Mouse (Mus musculus) right cerebral cortex, postnatal 36 days (tissue): ENCODE measurements around the gene Tbc1d17.

Experiments used
- DNase-seq, 2 experiments: peaks; one replicate each; pipeline ENCODE4 v3.0.0; 2022; ENCODE audit warnings: low spot score in 2 of 2, mixed read lengths in 1 of 2

The Tbc1d17 gene

DNA sequence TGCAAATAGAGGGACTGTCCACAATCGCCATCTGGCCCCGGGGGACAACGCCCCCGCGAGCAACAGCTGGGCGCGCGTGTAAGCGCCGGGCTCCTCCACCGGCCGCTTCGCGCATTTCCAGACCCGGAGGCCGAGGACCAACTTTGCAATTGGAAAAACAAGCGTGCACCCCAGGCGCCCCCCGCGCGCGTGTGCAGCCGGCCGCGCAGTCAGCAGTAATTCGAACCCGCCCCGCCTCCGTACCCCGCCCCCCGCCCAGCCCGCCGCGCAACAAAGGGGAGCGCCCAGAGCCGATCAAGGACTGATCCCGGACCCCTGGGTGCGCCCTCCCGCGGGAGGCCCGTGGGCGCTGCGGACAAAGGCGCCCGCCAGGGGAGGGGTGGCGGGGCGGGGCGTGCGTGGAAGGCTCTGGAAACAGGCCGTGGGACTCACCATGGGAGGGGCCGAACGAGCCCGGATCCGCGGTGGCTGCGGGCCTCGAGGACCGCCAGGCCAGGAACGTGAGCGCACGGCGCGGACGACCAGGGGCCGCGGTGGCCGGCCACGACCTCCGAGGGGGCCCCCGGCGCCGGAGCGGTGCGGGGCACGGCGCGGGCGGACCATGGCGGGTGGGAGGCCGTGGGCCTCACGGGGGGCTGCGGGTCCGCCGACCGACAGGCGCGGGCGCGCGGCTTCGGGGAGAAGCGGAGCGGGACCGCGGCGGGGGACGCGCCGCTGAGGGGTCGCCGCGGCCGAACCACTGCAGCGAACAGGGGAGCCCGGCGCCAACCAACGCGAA, 20.2 kb upstream of the Tbc1d17 start:
- DNase-seq: no peak

DNA sequence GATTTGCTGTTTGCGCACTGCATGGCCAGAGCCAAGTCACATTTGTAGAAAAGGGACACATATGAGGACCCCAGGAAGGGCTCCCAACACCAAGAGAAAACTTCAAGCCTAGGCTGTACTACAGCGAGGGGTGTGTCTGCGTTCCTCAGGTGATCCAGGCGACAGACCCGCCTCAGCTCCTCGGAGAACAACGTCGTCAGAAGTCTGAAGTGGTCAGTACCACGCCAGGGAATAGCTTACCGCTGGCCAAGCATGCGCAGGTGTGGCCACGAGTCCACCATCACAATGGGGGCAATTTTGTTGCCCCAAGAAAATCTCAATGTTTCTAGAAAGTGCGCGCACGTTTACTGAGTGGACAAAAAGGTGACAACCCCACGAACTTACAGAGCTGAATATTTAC, 19.6 kb upstream of the Tbc1d17 start:
- no peak for DNase-seq

DNA sequence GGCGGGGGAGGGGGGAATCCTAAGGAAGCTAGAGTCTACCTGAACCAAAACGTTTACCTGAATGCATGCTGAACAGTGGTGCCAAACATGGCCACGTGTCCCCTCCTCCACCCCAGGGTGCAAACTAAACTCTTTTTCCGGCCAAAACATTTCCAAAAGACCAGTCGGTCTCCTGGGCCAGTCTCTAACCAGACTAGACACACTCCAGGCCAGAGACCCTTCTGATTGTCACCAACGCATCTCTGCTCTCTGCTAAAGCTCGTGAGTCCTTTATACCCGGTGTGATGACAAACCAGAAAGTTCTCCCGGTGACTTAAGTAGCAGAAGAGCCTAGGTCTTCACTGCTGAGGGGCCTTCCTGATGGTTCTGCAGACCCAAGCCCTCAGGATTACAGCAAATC, 18.9 kb upstream of the Tbc1d17 start:
- DNase-seq: no peak

- DNase-seq: no peak
Measured at GRCm38 (mm10) chr7:44867010-44867702, 18.3 kb upstream of the Tbc1d17 start.

DNA sequence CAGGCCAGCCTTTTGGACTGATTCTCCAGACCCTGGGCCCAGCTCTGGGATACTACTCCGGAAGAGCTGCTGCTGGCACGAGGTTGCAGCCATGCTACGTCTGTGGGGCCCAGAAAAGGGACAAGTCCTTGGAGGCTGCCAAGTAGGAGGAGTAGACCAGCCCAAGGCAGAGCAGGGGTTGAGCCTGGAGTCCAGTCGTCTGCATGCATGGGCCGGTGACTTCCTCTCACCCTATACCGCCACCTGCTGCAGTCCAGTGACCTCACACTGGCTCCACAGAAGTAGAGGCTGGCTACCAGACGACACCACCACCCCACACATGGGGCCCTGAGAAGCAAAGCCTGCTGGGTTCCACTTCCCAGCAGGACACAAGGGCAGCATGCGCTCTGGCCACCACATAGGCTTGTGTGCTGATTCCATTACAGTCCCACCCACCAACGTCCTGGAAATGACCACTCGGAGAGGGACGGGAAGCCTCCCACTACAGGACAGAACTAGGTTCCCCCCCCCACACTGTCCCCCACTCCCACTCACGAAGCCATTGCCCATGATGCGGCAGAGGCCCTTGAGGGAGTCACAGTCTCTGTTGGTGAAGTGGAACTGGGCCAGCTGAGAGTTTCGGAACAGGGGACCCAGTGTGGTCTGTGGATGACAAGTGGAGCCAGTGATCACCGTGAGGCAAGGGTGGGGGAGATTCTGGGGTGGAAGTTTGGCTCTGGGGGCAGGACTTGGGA, 17.6 kb upstream of the Tbc1d17 start:
- no peak for DNase-seq

DNA sequence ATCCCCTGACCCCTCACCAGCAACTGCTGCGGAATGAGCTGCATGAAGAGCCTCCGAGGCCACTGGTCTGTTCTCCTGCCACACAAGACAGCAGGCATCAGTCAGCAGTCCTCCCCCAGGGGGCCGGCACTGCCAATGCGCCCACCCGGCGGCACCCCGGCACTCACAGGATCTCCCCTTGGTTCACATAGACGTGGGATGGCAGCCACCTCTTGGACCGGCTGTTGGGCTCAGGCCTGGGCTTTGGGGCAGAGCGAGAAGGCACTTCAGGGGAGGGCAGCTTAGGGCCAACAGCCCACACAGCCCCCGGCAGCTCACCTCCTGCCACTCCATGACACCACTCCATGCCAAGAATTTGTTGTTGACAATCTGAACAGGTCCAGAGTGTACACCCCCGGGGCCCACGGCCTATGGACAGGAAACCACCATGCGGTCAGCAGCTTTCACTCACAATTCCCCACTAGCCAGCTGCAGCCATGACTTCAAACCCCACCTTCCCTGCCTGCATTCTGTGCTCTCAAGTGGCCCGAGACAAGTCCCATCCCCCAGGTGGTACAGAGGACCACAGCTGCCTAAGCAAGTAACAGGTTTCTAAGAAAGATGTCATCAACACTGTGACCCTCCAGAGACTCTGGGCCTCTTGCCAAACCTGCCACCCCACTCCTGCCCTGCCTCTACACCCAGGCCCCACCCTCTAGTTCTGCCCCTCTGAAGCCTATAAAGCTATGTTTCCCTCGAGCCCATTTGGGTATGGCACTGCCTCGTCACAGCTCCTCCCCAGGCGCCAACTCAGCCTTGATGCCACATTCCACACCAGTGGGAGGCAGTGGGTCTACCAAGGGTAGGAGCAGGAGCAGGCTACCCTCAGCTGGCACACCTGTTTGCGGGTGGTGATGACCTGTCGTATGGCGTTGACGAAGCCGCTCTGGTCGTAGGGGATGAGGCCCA, 16.0 kb upstream of the Tbc1d17 start:
- DNase-seq: no peak

GRCm38 (mm10) chr7:44863982-44864494, 15.2 kb upstream of the Tbc1d17 start:
- DNase-seq: no peak

- DNase-seq: no peak
Measured at GRCm38 (mm10) chr7:44863210-44863609, 14.3 kb upstream of the Tbc1d17 start.

- no peak for DNase-seq
Measured at GRCm38 (mm10) chr7:44862434-44862833, 13.6 kb upstream of the Tbc1d17 start.

DNA sequence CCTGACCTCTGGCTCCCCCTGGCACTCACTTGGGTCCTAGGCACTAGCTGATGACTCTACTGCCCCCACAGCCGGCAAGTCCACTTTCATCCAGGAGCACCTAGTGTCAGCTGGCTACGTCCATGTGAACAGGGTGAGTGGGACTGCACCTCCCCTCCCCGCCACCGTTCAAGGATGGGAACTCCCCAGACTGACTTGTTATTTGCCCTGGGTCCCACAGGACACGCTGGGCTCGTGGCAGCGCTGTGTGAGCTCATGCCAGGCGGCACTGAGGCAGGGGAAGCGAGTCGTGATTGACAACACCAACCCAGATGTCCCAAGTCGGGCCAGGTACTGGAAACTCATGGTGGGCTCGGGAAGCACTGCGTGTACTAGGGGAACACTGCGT, 12.5 kb upstream of the Tbc1d17 start:
- DNase-seq: no peak

- no peak for DNase-seq
Measured at GRCm38 (mm10) chr7:44860576-44861428, 11.9 kb upstream of the Tbc1d17 start.

- no peak for DNase-seq
Measured at GRCm38 (mm10) chr7:44859896-44860295, 11.0 kb upstream of the Tbc1d17 start.

- no peak for DNase-seq
Measured at GRCm38 (mm10) chr7:44857905-44858304, 9.0 kb upstream of the Tbc1d17 start.

DNA sequence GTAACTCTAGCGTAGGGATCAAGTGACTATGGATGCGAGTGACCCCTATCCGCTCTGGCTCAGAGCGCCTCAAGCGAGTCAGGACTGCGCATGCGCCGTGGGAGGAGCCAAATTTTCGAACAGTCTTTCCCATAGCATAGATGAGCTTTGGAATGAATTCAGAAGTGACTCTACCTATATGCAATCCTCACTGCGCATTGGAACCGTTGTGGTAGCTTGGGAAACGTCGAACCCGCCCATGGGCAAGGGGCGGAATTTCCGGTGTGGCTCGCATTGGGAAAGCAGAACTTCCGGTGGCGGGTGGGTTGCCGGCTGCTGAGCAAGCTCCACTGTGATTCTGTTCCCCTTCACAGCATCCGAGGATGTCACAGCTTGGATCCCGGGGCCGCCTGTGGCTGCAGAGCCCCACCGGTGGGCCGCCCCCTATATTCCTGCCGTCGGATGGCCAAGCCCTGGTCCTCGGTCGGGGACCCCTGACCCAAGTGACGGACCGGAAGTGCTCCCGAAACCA, 8.2 kb upstream of the Tbc1d17 start, which contains the start of gene Pnkp:
Gene Pnkp (plus strand): TSS at position 98 of the 511 bp plus-strand sequence.
- DNase-seq: peak; percentile 93 to 94

DNA sequence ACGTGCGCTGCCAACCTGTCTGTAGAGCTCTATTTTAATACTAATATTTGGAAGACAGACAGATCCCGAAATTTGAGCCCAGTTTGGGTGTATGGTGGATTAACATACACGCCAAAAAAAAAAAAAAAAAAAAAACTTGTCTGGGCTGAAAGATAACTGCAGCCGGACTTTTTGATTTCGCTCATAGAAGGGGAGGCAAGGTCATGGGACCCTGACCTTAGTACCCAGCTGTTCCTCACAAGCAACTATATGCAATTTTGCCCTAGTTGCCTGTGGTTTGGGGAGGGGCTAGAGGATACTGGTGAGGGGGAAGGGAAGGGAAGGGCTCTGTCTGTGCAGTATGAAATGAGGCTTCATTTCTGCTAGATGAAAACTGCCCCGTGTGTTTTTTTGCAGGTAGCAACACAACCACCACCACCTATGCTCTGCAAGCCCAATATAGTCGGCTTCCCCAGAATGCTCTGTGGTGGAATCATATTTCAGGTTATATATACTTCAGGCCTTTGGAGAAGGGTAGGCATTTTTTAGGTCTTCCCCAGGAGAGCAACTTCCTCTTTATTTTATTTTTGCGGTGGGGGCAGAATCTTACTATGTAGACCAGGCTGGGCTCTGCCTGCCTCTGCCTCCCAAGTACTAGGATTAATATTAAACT, 7.5 kb upstream of the Tbc1d17 start:
- no peak for DNase-seq

DNA sequence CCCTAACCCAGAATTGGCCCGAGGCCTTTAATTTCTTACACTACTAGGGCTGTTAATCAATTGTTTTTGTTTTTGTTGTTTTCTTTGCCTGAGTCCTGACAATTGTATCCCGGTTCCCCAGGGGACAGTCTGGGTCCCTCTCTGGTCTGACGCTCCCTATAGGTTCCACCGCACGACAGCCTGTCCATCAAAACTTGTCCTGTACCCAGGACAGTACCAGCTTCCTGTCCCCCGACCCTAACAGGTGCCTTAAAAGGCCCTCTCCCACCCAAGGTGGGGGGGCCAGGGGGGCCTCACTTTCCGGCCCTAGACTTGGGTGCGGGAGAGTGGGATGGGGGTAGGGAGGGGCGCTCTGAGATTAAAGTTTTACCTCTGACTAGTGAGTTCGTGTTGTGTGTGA, 6.2 kb upstream of the Tbc1d17 start:
- no peak for DNase-seq

GRCm38 (mm10) chr7:44854356-44855031, 5.6 kb upstream of the Tbc1d17 start:
- DNase-seq: peak in 1 of 2 experiments; percentile 70

DNA sequence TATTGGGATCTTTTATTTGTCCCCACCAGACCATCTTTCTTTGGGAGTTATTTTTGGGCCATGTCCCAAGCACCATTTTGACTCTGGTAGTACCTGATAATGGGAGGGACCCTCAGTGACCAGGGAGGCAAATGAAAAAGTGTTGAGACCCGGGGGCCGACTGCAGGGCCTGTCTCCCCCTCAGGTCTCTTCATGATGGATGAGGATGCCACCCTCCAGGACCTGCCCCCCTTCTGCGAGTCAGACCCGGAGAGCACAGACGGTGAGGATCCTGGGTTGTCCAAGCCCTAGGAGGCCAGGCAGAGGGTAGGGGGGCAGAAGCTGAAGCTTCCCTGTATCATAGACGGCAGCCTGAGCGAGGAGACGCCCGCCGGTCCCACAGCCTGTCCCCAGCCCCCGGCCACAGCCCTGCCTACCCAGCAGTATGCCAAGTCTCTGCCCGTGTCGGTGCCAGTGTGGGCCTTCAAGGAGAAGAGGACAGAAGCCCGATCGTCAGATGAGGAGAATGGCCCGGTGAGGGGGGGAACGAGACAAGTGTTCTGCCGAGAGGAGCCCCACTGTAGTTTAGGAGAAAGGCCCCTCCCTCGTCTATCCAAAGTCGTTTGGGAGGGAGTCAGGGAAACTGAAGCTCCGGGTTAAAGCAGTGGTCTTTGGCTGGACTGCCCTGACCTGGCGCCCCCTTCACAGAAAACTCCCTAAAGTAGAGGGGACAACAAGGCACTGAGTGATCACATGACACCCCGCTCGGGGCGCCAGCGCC, 4.9 kb upstream of the Tbc1d17 start:
- DNase-seq: no peak
